Mouse (Mus musculus) forebrain, embryonic 15.5 days (tissue): Measurements from ENCODE around the gene Camkv. TPM values are rescaled to one million over a fixed set of nuclear protein-coding genes. Genes with fewer than 3 reads are reported as not detected.

Experiments used
- ATAC-seq: fragments of 200-750 bp; cut with Nextera tagmentation; replicated peaks from 2 replicates; pipeline ENCODE4 v1.8.0; 2017; ENCODE audit warnings: mild to moderate bottlenecking, moderate TSS enrichment, moderate library complexity
- H3K27ac ChIP-seq: fragments of 300-500 bp; sonication (generic); replicated peaks from 2 replicates; pipeline ENCODE4 v1.5.1; 2015; ENCODE audit warnings: mild to moderate bottlenecking, inconsistent platforms
- H3K27me3 ChIP-seq: fragments of 300-500 bp; sonication (generic); 2 replicates; pipeline ENCODE4 v1.6.1; 2015; ENCODE audit warnings: inconsistent platforms
- H3K36me3 ChIP-seq: fragments of 300-500 bp; sonication (generic); 2 replicates; pipeline ENCODE4 v1.6.1; 2015; ENCODE audit warnings: mild to moderate bottlenecking, inconsistent platforms
- H3K4me1 ChIP-seq: fragments of 300-500 bp; sonication (generic); 2 replicates; pipeline ENCODE4 v1.6.1; 2015; ENCODE audit warnings: inconsistent platforms
- H3K4me2 ChIP-seq: fragments of 300-500 bp; sonication (generic); replicated peaks from 2 replicates; pipeline ENCODE4 v1.6.1; 2015; ENCODE audit warnings: mild to moderate bottlenecking, inconsistent platforms
- H3K4me3 ChIP-seq: fragments of 300-500 bp; sonication (generic); 2 replicates; pipeline ENCODE4 v1.5.1; 2015; ENCODE audit warnings: mild to moderate bottlenecking, inconsistent platforms
- H3K9ac ChIP-seq: fragments of 300-500 bp; sonication (generic); replicated peaks from 2 replicates; pipeline ENCODE4 v1.6.1; 2015; ENCODE audit warnings: mild to moderate bottlenecking, inconsistent platforms
- H3K9me3 ChIP-seq: fragments of 300-500 bp; sonication (generic); 2 replicates; pipeline ENCODE4 v1.6.1; 2016; ENCODE audit warnings: inconsistent platforms
- WGBS: fragments of 180-500 bp; shearing (Covaris S2); methylation state at CpG from one replicate; pipeline ENCODE4 v1.1.7; 2015; ENCODE audit warnings: mixed read lengths; 5-methylcytosine and 5-hydroxymethylcytosine counted together
- polyA plus RNA-seq: library from polyadenylated mRNA; unstranded; fragments of >200 nt; fragmentation: Nextera tagmentation; extraction: Ambion mirVana; gene quantifications from 2 replicates; pipeline ENCODE4 v1.2.1, GENCODE M21; 2015

Gene Camkv
- polyA plus RNA-seq, 1 experiment from 2014 or later: 83.4 TPM

DNA sequence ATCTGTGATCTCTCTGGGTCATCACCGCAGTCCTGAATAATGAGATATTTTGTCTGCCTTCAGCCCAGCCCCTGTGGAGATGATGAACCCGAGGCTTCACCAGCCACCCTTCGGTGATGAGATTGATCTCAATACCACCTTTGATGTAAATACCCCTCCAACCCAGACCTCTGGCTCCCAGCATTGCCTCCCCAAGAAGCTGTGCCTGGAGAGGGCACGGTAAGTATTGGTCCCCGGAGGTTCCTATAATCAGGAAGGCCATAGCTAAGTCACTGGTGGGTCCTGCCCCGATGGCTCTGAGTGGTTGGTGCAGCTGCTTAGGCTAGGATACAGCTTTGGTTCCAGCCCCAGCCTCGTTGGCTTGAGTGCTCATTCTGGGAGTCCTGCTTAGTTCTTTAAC is 33.1 kb downstream of the Camkv start:
- no peak for ATAC-seq
- Histone ChIP-seq H3K4me2 (no peak overlapping the region), H3K4me3 (no peak overlapping the region), H3K9me3 (no peaks in the 10 kb centered on the region), H3K9ac (no peak overlapping the region), H3K4me1 (no peaks in the 10 kb centered on the region), H3K27me3 (no peaks in the 10 kb centered on the region), H3K36me3 (no peaks in the 10 kb centered on the region), H3K27ac (no peak overlapping the region)
- 89% methylated on average over 7 of the region's 7 CpGs for WGBS

DNA sequence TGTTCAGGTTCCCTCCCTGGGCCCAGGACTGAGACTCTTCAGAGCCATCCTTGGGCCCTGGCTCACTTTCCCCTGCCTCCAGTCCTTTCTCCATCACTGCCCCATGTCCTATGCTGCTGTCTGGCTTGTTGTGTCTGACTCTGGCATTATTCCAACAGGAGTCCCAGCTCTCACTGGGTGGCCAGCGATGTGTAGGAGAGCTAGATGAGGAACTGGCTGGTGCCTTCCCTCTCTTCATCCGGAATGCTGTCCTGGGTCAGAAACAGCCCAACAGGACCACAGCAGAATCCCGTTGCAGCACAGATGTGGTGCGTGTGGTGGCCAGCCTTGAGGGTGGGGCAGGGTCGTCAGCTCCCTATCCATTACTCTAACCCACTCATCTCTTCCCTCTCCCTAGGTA is 34.8 kb downstream of the Camkv start:
- no peak overlapping the region for H3K9ac ChIP-seq
- H3K36me3 ChIP-seq: no peaks in the 10 kb centered on the region
- no peaks in the 10 kb centered on the region for H3K9me3 ChIP-seq
- 91% methylated on average over 5 of the region's 5 CpGs for WGBS
- H3K4me1 ChIP-seq: no peaks in the 10 kb centered on the region
- no peak overlapping the region for H3K27ac ChIP-seq
- H3K27me3 ChIP-seq: no peaks in the 10 kb centered on the region
- no peak overlapping the region for H3K4me2 ChIP-seq
- no peak overlapping the region for H3K4me3 ChIP-seq
- no peak for ATAC-seq

- Histone ChIP-seq H3K27ac (no peak overlapping the region), H3K36me3 (no peaks in the 10 kb centered on the region), H3K9ac (no peak overlapping the region), H3K4me3 (no peak overlapping the region), H3K9me3 (no peaks in the 10 kb centered on the region), H3K27me3 (no peaks in the 10 kb centered on the region), H3K4me1 (no peaks in the 10 kb centered on the region), H3K4me2 (no peak overlapping the region)
- ATAC-seq: no peak
- 87% methylated on average over 8 of the region's 8 CpGs for WGBS
Observed at GRCm38 (mm10) chr9:107971690-107972541, 36.4 kb downstream of the Camkv start.

DNA sequence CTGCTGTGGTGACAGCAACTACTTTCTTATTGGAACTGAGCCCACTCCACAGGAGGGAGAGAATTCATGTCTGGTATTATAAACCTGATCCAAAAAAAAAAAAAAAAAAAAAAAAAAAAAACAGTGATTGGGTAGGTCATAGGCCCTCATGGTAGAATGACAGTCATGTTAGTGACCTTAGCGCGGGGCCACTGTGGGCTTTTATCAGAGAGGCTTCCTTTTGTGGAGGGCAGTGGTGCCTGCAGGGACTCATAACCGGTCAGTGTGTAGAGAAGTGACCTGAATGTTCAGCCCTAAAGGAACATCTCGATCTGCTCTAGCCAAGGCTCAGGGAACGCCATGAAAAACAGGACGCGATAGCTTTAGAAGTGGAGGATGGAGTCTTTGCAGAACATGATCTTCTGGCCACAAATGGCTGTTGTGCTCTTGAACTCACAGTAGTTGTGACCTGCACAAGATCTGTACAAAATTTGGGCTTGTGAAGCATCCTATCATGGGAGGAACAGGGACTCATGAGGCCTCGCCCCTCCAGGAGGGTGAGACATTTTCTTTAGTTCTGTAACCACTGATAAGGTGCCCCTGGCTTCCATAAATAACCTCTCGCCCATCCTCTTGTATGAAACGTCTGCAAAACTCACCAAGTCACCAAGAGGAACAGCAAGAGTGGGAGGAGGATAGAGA is 39.2 kb downstream of the Camkv start:
- H3K27me3 ChIP-seq: no peaks in the 10 kb centered on the region
- no peak overlapping the region for H3K9ac ChIP-seq
- no peak overlapping the region for H3K4me3 ChIP-seq
- H3K9me3 ChIP-seq: no peaks in the 10 kb centered on the region
- no peak overlapping the region for H3K27ac ChIP-seq
- H3K4me2 ChIP-seq: no peak overlapping the region
- H3K4me1 ChIP-seq: no peaks in the 10 kb centered on the region
- no peaks in the 10 kb centered on the region for H3K36me3 ChIP-seq
- no peak for ATAC-seq
- 87% methylated on average over 10 of the region's 10 CpGs for WGBS

DNA sequence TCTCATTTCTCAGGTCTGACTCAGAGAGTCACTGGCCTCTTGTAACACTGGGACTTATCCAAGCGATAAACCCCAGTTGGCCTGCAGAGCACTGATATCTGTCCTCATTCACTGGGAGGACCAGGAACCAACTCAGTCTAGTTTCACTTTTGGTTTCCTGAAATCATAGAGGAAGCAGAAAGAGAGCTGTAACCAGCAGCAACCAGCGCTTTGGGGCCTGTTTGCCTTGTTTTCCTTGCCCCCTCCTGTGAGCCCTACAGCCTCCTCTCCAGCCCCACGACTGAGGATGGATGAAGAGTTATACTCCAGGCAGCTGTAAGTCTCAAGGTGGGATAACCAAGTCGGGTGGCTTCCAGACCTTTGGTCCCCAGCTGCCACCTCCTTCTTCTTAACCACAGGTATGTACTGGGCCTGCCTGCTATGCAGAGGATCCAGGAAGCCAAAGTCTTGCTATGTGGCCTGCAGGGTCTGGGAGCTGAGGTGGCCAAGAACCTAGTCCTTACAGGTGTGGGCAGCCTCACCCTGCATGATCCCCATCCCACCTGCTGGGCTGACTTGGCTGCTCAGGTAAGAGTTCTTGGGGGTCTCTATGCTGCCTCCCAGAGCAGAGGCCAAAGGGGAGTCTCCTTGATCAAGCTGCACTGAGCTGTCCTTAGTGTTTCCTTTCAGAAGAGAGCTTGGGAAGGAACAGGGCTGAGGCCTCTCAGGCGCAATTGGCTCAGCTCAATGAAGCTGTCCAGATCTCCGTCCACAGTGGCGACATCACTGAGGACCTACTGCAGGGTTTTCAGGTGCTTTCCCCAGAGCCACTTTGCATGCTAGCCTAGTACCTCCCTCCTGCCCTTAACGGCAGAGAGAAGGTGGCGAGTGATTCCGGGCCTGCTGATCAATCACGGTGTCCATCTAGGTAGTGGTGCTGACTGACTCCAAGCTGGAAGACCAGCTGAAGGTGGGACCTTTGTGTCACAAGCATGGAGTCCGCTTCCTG is 40.2 kb downstream of the Camkv start, which contains the start of gene Uba7:
Gene Uba7, plus strand, starts transcription at position 107 of the 988 bp plus-strand sequence.
- H3K4me2 ChIP-seq: no peak within 1 kb of the TSS
- H3K4me3 ChIP-seq: no peak within 1 kb of the TSS
- H3K9ac ChIP-seq: no peak within 1 kb of the TSS
- H3K36me3 ChIP-seq: no peaks in the 10 kb centered on the region
- H3K27me3 ChIP-seq: no peaks in the 10 kb centered on the region
- no peak within 1 kb of the TSS for H3K27ac ChIP-seq
- 74% methylated on average over 12 of the region's 12 CpGs for WGBS
- H3K9me3 ChIP-seq: no peaks in the 10 kb centered on the region
- no peak for ATAC-seq
- no peaks in the 10 kb centered on the region for H3K4me1 ChIP-seq

GRCm38 (mm10) chr9:107978815-107979214 is 43.3 kb downstream of the Camkv start:
- Histone ChIP-seq H3K9ac (no peak overlapping the region), H3K4me3 (no peak overlapping the region), H3K9me3 (no peaks in the 10 kb centered on the region), H3K4me1 (peaks cover 18% of the 10 kb centered on the region), H3K36me3 (no peaks in the 10 kb centered on the region), H3K4me2 (no peak overlapping the region), H3K27ac (no peak overlapping the region), H3K27me3 (no peaks in the 10 kb centered on the region)
- ATAC-seq: no peak
- WGBS: 88% methylated on average over 12 of the region's 12 CpGs

- H3K4me2 ChIP-seq: no peak overlapping the region
Observed at GRCm38 (mm10) chr9:107981684-107982605, 46.5 kb downstream of the Camkv start.

DNA sequence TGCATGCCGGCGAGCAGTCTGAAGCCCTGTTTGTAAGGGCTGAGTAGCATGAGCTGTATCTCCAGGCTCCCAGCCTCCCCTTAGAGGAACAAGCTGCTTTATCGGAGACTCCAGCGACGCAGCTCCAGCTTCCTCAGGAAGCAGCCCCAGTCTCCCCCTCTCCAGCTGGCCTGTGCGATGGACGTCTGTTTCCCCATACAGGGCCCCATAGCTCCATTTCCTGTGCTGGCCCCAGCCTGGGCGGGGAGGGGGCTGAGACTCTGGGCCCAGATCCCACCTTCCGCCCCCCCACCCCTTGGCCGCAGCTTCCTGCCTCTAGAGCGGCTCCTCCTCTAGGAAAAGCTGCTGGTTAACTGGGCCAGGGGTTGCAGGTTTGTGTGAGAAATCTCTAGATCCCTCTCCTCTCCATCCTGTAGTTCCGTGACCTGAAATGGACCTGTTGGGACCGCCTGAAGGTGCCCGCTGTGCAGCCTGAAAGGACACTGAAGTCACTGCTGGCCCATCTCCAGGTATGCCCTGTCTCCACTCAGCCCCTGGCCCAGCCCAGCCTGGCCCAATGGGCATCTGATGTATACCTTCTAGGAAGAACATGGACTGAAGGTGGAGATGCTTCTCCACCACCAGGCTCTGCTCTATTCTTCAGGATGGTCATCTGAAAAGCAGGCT is 47.3 kb downstream of the Camkv start, which contains the start of gene Gm20661:
Gene Gm20661, plus strand, starts transcription at position 378 of the 666 bp plus-strand sequence.
- Histone ChIP-seq H3K4me2 (peak within 1 kb of the TSS; percentile 15; the same call in 1 of the 2 replicates), H3K27me3 (no peaks in the 10 kb centered on the region; the same call in 1 of the 2 replicates), H3K4me1 (peaks cover 34% of the 10 kb centered on the region), H3K9me3 (no peaks in the 10 kb centered on the region), H3K27ac (peak within 1 kb of the TSS; percentile 46), H3K4me3 (no peak within 1 kb of the TSS), H3K36me3 (no peaks in the 10 kb centered on the region), H3K9ac (no peak within 1 kb of the TSS)
- 50% methylated on average over 14 of the region's 14 CpGs for WGBS
- ATAC-seq: no peak

More at GRCm38 (mm10) chr9:107981684-107982605, 46.5 kb downstream of the Camkv start:
- peaks cover 34% of the 10 kb centered on the region for H3K4me1 ChIP-seq
- 59% methylated on average over 7 of the region's 7 CpGs for WGBS
- H3K27me3 ChIP-seq: no peaks in the 10 kb centered on the region; the same call in 1 of the 2 replicates
- no peak overlapping the region for H3K4me3 ChIP-seq
- no peaks in the 10 kb centered on the region for H3K9me3 ChIP-seq
- no peak overlapping the region for H3K9ac ChIP-seq
- no peaks in the 10 kb centered on the region for H3K36me3 ChIP-seq
- ATAC-seq: no peak
- peak overlapping the region; percentile 46 for H3K27ac ChIP-seq

- Histone ChIP-seq H3K4me2 (0 out of 2 replicates have a peak overlapping the region, but pooled peaks have one; percentile 15), H3K27me3 (no peaks in the 10 kb centered on the region; the same call in 1 of the 2 replicates), H3K9me3 (no peaks in the 10 kb centered on the region), H3K4me3 (no peak overlapping the region), H3K9ac (no peak overlapping the region), H3K4me1 (peaks cover 34% of the 10 kb centered on the region), H3K36me3 (no peaks in the 10 kb centered on the region), H3K27ac (peak overlapping the region; percentile 46)
- WGBS: 45% methylated on average over 4 of the region's 4 CpGs
- no peak for ATAC-seq
Observed at GRCm38 (mm10) chr9:107983421-107983890, 48.0 kb downstream of the Camkv start.

DNA sequence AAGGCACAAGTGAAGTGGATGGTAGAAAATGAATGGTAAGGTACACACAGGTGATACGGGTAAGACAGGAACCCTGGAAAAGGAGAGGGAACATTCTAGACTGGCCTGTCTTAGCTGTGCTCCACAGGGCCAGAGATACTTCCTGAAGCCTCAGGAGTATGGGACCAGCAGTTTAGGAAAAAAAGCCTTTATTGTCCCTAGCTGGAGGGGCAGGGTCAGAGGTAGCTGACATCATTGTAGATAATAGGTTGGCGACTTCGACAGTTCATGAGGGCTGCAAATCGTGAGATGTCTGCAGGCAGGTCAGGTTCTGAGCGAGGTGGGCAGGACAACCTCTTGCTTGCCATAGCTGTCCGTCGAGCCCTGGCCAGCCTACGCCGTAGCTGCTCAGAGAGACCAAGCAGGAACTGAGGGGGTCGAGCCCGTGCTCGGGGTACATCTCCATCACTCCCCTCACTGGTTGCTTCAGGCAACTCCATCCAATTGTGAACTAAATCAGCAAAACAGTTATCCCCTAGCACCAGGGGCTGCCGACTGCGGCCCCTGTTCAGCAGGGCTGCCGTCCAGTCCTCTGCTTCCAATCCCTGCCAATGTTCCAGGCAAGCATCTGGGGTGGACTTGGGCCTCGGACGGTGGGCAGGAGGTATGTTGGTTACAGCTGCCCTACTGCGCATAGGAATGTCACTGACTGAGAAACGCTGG is 48.7 kb downstream of the Camkv start:
- Histone ChIP-seq H3K9ac (no peak overlapping the region), H3K36me3 (no peaks in the 10 kb centered on the region), H3K27me3 (no peaks in the 10 kb centered on the region; the same call in 1 of the 2 replicates), H3K4me3 (no peak overlapping the region), H3K4me2 (peak overlapping the region; percentile 67), H3K9me3 (no peaks in the 10 kb centered on the region), H3K27ac (no peak overlapping the region), H3K4me1 (peaks cover 34% of the 10 kb centered on the region)
- 80% methylated on average over 19 of the region's 19 CpGs for WGBS
- no peak for ATAC-seq
